Mouse (Mus musculus): ENCODE measurements at regions not wholly inside any gene's neighbourhood (a gene's known extent, or its start where the extent isn't known, plus 50 kb on each side); places are given as distances from the start of the nearest gene placed in this dataset.

- intact Hi-C loops (cut with DNase I) = loop anchor here (2.0 to 5.0 kb wide), 2 partner anchors 83 to 124 kb away; no protein-coding TSS in a partner anchor
These were observed 112.4 kb upstream of the Wnt4 start for GRCm38 (mm10) chr4:137164933-137165332.

GRCm38 (mm10) chr4:137164429-137164828 lies 112.9 kb upstream of the Wnt4 start:
- intact Hi-C loops (cut with DNase I) = loop anchor here (2.0 to 5.0 kb wide), 2 partner anchors 82 to 124 kb away; no protein-coding TSS in a partner anchor
- peak; percentile 82 to 83 for DNase-seq (ENCODE audit: low spot score in 2 of 2)

More at GRCm38 (mm10) chr4:137164933-137165332, 112.4 kb upstream of the Wnt4 start:
- no peak for DNase-seq (ENCODE audit: low spot score in 2 of 2)

GRCm38 (mm10) chr4:137163962-137164361 lies 113.3 kb upstream of the Wnt4 start:
- intact Hi-C loops (cut with DNase I) = loop anchor here (2.0 to 5.0 kb wide), 2 partner anchors 82 to 125 kb away; no protein-coding TSS in a partner anchor

GRCm38 (mm10) chr4:137160526-137160925 lies 111.9 kb upstream of the Zbtb40 start:
- DNase-seq (ENCODE audit: low spot score in 2 of 2) = no peak
- intact Hi-C loops (cut with DNase I) = loop anchor here (5.0 kb wide), 1 partner anchor 78 kb away; no protein-coding TSS in a partner anchor

More at GRCm38 (mm10) chr4:137163962-137164361, 113.3 kb upstream of the Wnt4 start:
- no peak for DNase-seq (ENCODE audit: low spot score in 2 of 2)

GRCm38 (mm10) chr4:137158201-137158600 lies 109.6 kb upstream of the Zbtb40 start:
- DNase-seq (ENCODE audit: low spot score in 2 of 2) = no peak
- intact Hi-C loops (cut with DNase I) = no loop called here

GRCm38 (mm10) chr4:137156441-137157105 lies 108.0 kb upstream of the Zbtb40 start:
- intact Hi-C loops (cut with DNase I) = no loop called here
- DNase-seq (ENCODE audit: low spot score in 2 of 2) = no peak

GRCm38 (mm10) chr4:137148756-137149155 lies 100.2 kb upstream of the Zbtb40 start:
- intact Hi-C loops (cut with DNase I) = no loop called here
- no peak for DNase-seq (ENCODE audit: low spot score in 2 of 2)

- intact Hi-C loops (cut with DNase I) = no loop called here
These were observed 99.2 kb upstream of the Zbtb40 start for GRCm38 (mm10) chr4:137147795-137148194.

GRCm38 (mm10) chr4:137146326-137146725 lies 97.7 kb upstream of the Zbtb40 start:
- no peak for DNase-seq (ENCODE audit: low spot score in 2 of 2)
- intact Hi-C loops (cut with DNase I) = no loop called here

More at GRCm38 (mm10) chr4:137147795-137148194, 99.2 kb upstream of the Zbtb40 start:
- DNase-seq (ENCODE audit: low spot score in 2 of 2) = no peak

- intact Hi-C loops (cut with DNase I) = no loop called here
- no peak for DNase-seq (ENCODE audit: low spot score in 2 of 2)
These were observed 93.7 kb upstream of the Zbtb40 start for GRCm38 (mm10) chr4:137142316-137142715.

GRCm38 (mm10) chr4:137139051-137139705 lies 90.6 kb upstream of the Zbtb40 start:
- intact Hi-C loops (cut with DNase I) = no loop called here
- no peak for DNase-seq (ENCODE audit: low spot score in 2 of 2)

- no peak for DNase-seq (ENCODE audit: low spot score in 2 of 2)
- intact Hi-C loops (cut with DNase I) = no loop called here
These were observed 89.5 kb upstream of the Zbtb40 start for GRCm38 (mm10) chr4:137138127-137138526.

GRCm38 (mm10) chr4:137136313-137136712 lies 87.7 kb upstream of the Zbtb40 start:
- intact Hi-C loops (cut with DNase I) = no loop called here
- no peak for DNase-seq (ENCODE audit: low spot score in 2 of 2)

- intact Hi-C loops (cut with DNase I) = no loop called here
- DNase-seq (ENCODE audit: low spot score in 2 of 2) = no peak
These were observed 87.2 kb upstream of the Zbtb40 start for GRCm38 (mm10) chr4:137135792-137136191.

GRCm38 (mm10) chr4:137134553-137134952 lies 86.0 kb upstream of the Zbtb40 start:
- intact Hi-C loops (cut with DNase I) = no loop called here
- DNase-seq (ENCODE audit: low spot score in 2 of 2) = no peak

- DNase-seq (ENCODE audit: low spot score in 2 of 2) = no peak
- intact Hi-C loops (cut with DNase I) = no loop called here
These were observed 85.2 kb upstream of the Zbtb40 start for GRCm38 (mm10) chr4:137133789-137134188.

- intact Hi-C loops (cut with DNase I) = no loop called here
- DNase-seq (ENCODE audit: low spot score in 2 of 2) = no peak
These were observed 82.1 kb upstream of the Zbtb40 start for GRCm38 (mm10) chr4:137130619-137131212.

- DNase-seq (ENCODE audit: low spot score in 2 of 2) = no peak
- intact Hi-C loops (cut with DNase I) = no loop called here
These were observed 79.6 kb upstream of the Zbtb40 start for GRCm38 (mm10) chr4:137128152-137128551.

- no peak for DNase-seq (ENCODE audit: low spot score in 2 of 2)
- intact Hi-C loops (cut with DNase I) = no loop called here
These were observed 73.1 kb upstream of the Zbtb40 start for GRCm38 (mm10) chr4:137121684-137122083.

- intact Hi-C loops (cut with DNase I) = no loop called here
- DNase-seq (ENCODE audit: low spot score in 2 of 2) = no peak
These were observed 72.0 kb upstream of the Zbtb40 start for GRCm38 (mm10) chr4:137120597-137120996.

GRCm38 (mm10) chr4:137118332-137118715 lies 69.7 kb upstream of the Zbtb40 start:
- intact Hi-C loops (cut with DNase I) = no loop called here
- no peak for DNase-seq (ENCODE audit: low spot score in 2 of 2)

All from left cerebral cortex, postnatal 36 days (tissue).